In the genomic region with DNA sequence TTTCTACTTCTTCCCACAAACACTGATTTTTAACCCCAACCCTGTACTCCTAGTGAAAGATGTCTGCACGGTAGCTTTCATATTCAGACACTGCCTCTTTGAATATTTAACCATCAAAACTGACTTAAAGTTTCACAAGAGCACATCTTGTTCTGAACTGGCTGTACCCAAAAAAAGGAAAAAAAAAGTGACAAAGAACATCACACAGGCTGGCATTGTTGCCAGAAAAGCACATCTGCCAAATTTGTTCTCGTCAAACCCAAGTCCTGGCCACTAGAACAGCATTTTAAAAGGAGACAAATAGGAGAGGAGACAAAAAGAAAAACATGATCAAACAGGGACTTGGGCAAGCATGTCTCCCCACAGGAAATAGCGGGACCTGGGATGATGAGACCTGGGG, we compare ENCODE assay signal across 27 mouse cellular contexts. TPM values are rescaled to one million over a fixed set of nuclear protein-coding genes. Genes with fewer than 3 reads are reported as not detected.
DNase-seq lines count a peak whose midpoint lies in the region; TF ChIP-seq lines count a peak whose summit lies in the region.
"Had no signal": no experiment of that assay in that cellular context is flagged by ENCODE, and none has a peak within 500 bp of the region (broad histone marks: within the 10 kb centered on the region; RNA-seq: fewer than 3 reads in every experiment).

No protein-coding gene starts in this region.

- TF ChIP-seq CTCF in lung, adult 2 months (IDR thresholded peaks at IDR 0.05; ENCODE audit: insufficient read depth, low read length), result no peak

- no peaks in the 10 kb centered on the region for H3K9me3 ChIP-seq in heart, embryonic 10.5 days
- H3K9me3 ChIP-seq: embryonic facial prominence, embryonic 12.5 days; G1E; hindbrain, embryonic 12.5 days; limb, embryonic 10.5 days; limb, embryonic 15.5 days; midbrain, embryonic 13.5 days; neural tube, embryonic 13.5 days; stomach, embryonic 15.5 days had no signal

- 66% methylated on average over 3 of the region's 3 CpGs for WGBS in lung, adult 2 months
- 82% methylated on average over 3 of the region's 3 CpGs for WGBS in heart, embryonic 10.5 days

- no peak overlapping the region for H3K27ac ChIP-seq in heart, embryonic 10.5 days
- H3K27ac ChIP-seq: embryonic facial prominence, embryonic 12.5 days; hindbrain, embryonic 12.5 days; limb, embryonic 10.5 days; limb, embryonic 15.5 days; macrophage; midbrain, embryonic 13.5 days; neural tube, embryonic 13.5 days; stomach, embryonic 15.5 days had no signal

- H3K4me3 ChIP-seq in lung, adult 2 months (replicated peaks; ENCODE audit: extremely low read depth, low read depth, low read length), result no peak overlapping the region
- H3K4me3 ChIP-seq in heart, embryonic 10.5 days, result no peak overlapping the region
- H3K4me3 ChIP-seq: embryonic facial prominence, embryonic 12.5 days; hindbrain, embryonic 12.5 days; limb, embryonic 10.5 days; limb, embryonic 15.5 days; midbrain, embryonic 13.5 days; neural tube, embryonic 13.5 days; stomach, embryonic 15.5 days had no signal

- no peaks in the 10 kb centered on the region for H3K27me3 ChIP-seq in heart, embryonic 10.5 days (ENCODE audit: insufficient read depth, poor library complexity, severe bottlenecking)
- H3K27me3 ChIP-seq: embryonic facial prominence, embryonic 12.5 days; hindbrain, embryonic 12.5 days; limb, embryonic 15.5 days; midbrain, embryonic 13.5 days; neural tube, embryonic 13.5 days; stomach, embryonic 15.5 days had no signal

- H3K4me1 ChIP-seq in lung, adult 2 months (ENCODE audit: control insufficient read depth, insufficient read depth, low read length), result no peaks in the 10 kb centered on the region
- no peaks in the 10 kb centered on the region for H3K4me1 ChIP-seq in heart, embryonic 10.5 days
- H3K4me1 ChIP-seq: embryonic facial prominence, embryonic 12.5 days; hindbrain, embryonic 12.5 days; limb, embryonic 10.5 days; midbrain, embryonic 13.5 days; neural tube, embryonic 13.5 days; stomach, embryonic 15.5 days had no signal

- no peaks in the 10 kb centered on the region for H3K36me3 ChIP-seq in heart, embryonic 10.5 days
- H3K36me3 ChIP-seq: embryonic facial prominence, embryonic 12.5 days; G1E; hindbrain, embryonic 12.5 days; limb, embryonic 10.5 days; limb, embryonic 15.5 days; midbrain, embryonic 13.5 days; neural tube, embryonic 13.5 days; stomach, embryonic 15.5 days had no signal

- peak; percentile 5 for DNase-seq in gastrocnemius, adult 18-20 months (ENCODE audit: low spot score)
- DNase-seq in gastrocnemius, postnatal 25 days, result no peak
- DNase-seq in kidney, postnatal 36 days, result peak; percentile 54 to 84
- DNase-seq in kidney, adult 18-20 months, result no peak
- DNase-seq in lung, postnatal 10 days, result peak; percentile 16
- no peak for DNase-seq in lung, adult 2 months
- peak; percentile 63 for DNase-seq in brain, adult 2 months (ENCODE audit: low read depth, low spot score)
- no peak for DNase-seq in heart, embryonic 10.5 days (ENCODE audit: low spot score)
- DNase-seq: adrenal gland, postnatal 10 days; cerebellum, adult 11-12 months; cerebellum, adult 9-11 months; embryo, embryonic 11 days; gastrocnemius, postnatal 14 days; heart, adult 11 months; heart, postnatal 36 days; kidney, postnatal 4 days; thymus, adult 18-20 months; thymus, postnatal 36 days had no signal

- no peak for TF ChIP-seq POLR2A in lung, adult 2 months (IDR thresholded peaks at IDR 0.05; ENCODE audit: borderline replicate concordance, extremely low read depth, low read depth, low read length)

RNA-seq across cellular contexts. Expression of a gene that starts 28.6 kb away (rescaled TPM):
- total RNA-seq in gastrocnemius, adult 18-20 months (2021), result 1 to 10 TPM; 5.5 to 5.7 TPM
- 1 to 10 TPM; 4.0 TPM for total RNA-seq in gastrocnemius, postnatal 25 days (2021)
- 1.5 and 2.9 TPM in 2 replicates for polyA plus RNA-seq in lung, adult 2 months (2012; rRNA removed)
- 5.2 and 6.2 TPM in 2 replicates for polyA plus RNA-seq in heart, embryonic 10.5 days (2016; fragmentation: Nextera tagmentation; extraction: Ambion mirVana)

Comparison
In these comparisons a context has a peak if more than half of its experiments do, and no peak if none do; other contexts are left out.
1. DNase-seq: peak in gastrocnemius, adult 18-20 months (single experiment), kidney, postnatal 36 days (2 of 2), lung, postnatal 10 days (single experiment) and brain, adult 2 months (single experiment); none in gastrocnemius, postnatal 25 days (single experiment), kidney, adult 18-20 months (single experiment), lung, adult 2 months (single experiment) and heart, embryonic 10.5 days (single experiment).